Mouse (Mus musculus) small intestine, adult 2 months (tissue): ENCODE measurements around the gene Tceanc2. TPM values are rescaled to one million over a fixed set of nuclear protein-coding genes. Genes with fewer than 3 reads are reported as not detected.

Experiments
- H3K27ac ChIP-seq: fragments of 200-500 bp; 2 replicates; pipeline ENCODE4 v1.5.1; 2012; ENCODE audit warnings: low read depth, low read length, control low read depth, inconsistent platforms; ENCODE audit not compliant: insufficient read depth
- H3K27me3 ChIP-seq: fragments of 200-500 bp; 2 replicates; pipeline ENCODE4 v1.6.1; 2012; ENCODE audit warnings: mild to moderate bottlenecking, moderate library complexity, low read length, inconsistent platforms; ENCODE audit not compliant: control insufficient read depth, insufficient read depth
- H3K36me3 ChIP-seq: fragments of 200-500 bp; 2 replicates; pipeline ENCODE4 v1.6.1; 2012; ENCODE audit warnings: mild to moderate bottlenecking, low read length, control low read depth, inconsistent platforms; ENCODE audit not compliant: control insufficient read depth, insufficient read depth
- H3K4me1 ChIP-seq: fragments of 200-500 bp; 2 replicates; pipeline ENCODE4 v1.6.1; 2012; ENCODE audit warnings: low read length, inconsistent platforms, mixed read lengths; ENCODE audit not compliant: control insufficient read depth, insufficient read depth, insufficient read length
- H3K4me3 ChIP-seq: fragments of 200-500 bp; 2 replicates; pipeline ENCODE4 v1.5.1; 2012; ENCODE audit warnings: low read depth, mild to moderate bottlenecking, control low read depth, inconsistent platforms, low read length, moderate library complexity
- CTCF ChIP-seq: fragments of 200-500 bp; IDR thresholded peaks from 2 replicates; pipeline ENCODE4 v1.5.1; 2012; ENCODE audit warnings: low read depth, mild to moderate bottlenecking, control low read depth, inconsistent platforms, low read length, moderate library complexity, mixed read lengths; ENCODE audit not compliant: insufficient replicate concordance, insufficient read length; ENCODE audit errors: extremely low read depth
- POLR2A ChIP-seq: fragments of 200-500 bp; IDR thresholded peaks from 2 replicates; pipeline ENCODE4 v1.6.1; 2012; ENCODE audit warnings: low read depth, mild to moderate bottlenecking, control low read depth, inconsistent platforms, low read length, moderate library complexity
- WGBS: fragments of 180-500 bp; shearing (Covaris S2); methylation state at CpG from one replicate; pipeline ENCODE4 v1.1.7; 2018; 5-methylcytosine and 5-hydroxymethylcytosine counted together
- polyA plus RNA-seq: library from polyadenylated mRNA; depleted of rRNA; stranded (reverse); fragments of >200 nt; gene quantifications from 2 replicates; pipeline ENCODE4 v1.2.3, GENCODE M21; 2012

The Tceanc2 gene
- polyA plus RNA-seq, 1 experiment = 4.8 TPM

DNA sequence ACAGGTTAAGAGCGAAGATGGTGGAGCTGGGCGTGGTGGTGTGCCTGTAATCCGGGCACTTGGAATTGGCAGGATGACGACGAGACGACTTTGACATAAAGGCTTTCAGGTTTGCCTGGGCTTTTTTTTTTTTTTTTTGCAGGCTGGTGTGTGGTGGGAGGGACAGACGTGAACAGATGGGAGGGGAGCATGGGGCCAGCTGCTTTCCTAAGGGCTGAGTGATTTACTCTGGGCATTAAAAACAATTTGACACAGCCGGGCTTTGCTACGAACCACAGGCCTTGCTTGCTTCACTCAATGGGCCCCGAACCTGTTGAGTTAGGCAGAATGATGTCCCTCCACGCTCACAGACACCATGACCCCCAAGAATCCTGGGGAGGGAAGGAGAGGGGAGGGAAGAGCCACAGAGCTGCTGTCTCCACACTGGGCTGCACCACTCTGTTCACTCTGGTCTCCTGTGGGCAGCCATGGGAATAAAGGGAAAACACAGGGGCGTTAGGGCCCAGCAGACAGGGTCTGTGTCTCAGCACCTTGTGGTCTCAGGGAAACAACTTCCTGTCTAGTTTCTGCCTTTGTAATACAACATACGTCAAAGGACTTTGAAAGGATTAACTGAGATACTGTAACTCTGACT lies 51.9 kb downstream of the Tceanc2 start:
- TF ChIP-seq CTCF = no peak
- no peak for TF ChIP-seq POLR2A
- Histone ChIP-seq H3K4me1 (no peaks in the 10 kb centered on the region; the same call in none of the 2 replicates), H3K36me3 (no peaks in the 10 kb centered on the region), H3K27me3 (no peaks in the 10 kb centered on the region), H3K4me3 (no peak overlapping the region), H3K27ac (no peak overlapping the region)
- 75% methylated on average over 13 of the region's 13 CpGs for WGBS

DNA sequence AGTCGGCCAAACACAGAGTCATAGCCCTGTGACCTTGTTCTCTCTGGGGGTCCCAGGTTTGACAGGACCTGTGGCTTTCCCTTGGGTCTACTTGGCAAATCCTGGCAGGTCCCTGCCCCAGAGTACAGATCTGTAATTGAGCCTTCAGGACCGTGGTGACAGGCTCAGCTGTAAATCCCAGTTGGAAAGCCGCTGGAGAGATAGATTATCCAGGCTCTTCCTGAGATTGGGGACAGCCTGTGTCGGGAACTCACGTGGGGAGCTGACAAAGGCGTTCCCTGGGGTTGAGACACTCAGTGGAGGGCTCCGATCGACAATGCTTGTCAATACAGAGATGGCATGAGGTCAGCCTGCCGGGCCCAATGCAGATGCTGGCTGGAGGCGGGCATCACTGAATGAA lies 52.5 kb downstream of the Tceanc2 start:
- WGBS = 74% methylated on average over 10 of the region's 10 CpGs
- Histone ChIP-seq H3K36me3 (no peaks in the 10 kb centered on the region), H3K27ac (no peak overlapping the region), H3K27me3 (no peaks in the 10 kb centered on the region), H3K4me3 (no peak overlapping the region), H3K4me1 (no peaks in the 10 kb centered on the region; the same call in none of the 2 replicates)
- TF ChIP-seq POLR2A = no peak
- no peak for TF ChIP-seq CTCF

DNA sequence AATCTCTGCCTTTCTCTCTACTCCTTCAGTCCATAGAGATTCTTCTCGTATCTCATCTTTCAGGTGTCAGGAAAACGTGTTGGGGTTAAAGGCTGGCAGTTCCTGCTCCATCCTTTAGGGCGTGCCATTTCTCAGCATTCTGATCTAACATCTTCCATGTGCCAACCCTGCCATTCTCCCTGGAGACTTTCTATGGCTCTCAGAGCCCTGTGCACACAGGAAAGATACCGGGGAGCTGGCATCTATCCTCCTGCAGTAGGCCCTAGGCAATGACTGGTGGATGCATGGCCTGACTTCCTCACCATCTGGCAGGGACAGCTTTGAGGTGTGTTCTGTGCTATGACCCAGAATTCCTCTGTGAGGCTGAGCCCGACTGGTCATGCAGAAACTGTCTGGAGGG lies 53.8 kb downstream of the Tceanc2 start:
- WGBS = 49% methylated on average over 5 of the region's 5 CpGs
- no peaks in the 10 kb centered on the region for H3K36me3 ChIP-seq
- H3K27me3 ChIP-seq = no peaks in the 10 kb centered on the region
- H3K27ac ChIP-seq = no peak overlapping the region
- no peak overlapping the region for H3K4me3 ChIP-seq
- H3K4me1 ChIP-seq = peaks cover 3% of the 10 kb centered on the region
- TF ChIP-seq CTCF (no peak), POLR2A (no peak)

DNA sequence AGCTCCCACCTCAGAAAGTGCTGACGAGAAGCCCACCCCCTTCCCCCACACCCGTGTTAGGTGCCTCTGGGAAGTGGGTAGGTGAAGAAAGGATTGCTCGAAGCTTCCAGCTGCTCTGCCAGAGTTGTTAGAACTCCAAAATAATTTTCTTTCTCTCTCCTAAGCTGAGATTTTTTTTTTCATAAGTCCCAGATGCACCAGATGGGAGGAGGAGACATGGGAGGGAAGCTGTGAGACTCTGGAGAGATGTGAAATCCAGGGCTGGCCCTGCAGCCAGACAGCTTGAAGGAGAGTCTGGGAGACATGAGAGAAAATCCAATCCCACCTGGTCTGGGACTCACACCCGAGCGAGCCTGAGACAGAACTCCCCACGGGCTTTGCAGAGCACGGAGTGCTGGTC lies 54.5 kb downstream of the Tceanc2 start:
- H3K36me3 ChIP-seq = no peaks in the 10 kb centered on the region
- TF ChIP-seq CTCF = no peak
- TF ChIP-seq POLR2A = no peak
- 74% methylated on average over 7 of the region's 7 CpGs for WGBS
- H3K27ac ChIP-seq = no peak overlapping the region
- no peak overlapping the region for H3K4me3 ChIP-seq
- peaks cover 3% of the 10 kb centered on the region for H3K4me1 ChIP-seq
- no peaks in the 10 kb centered on the region for H3K27me3 ChIP-seq

DNA sequence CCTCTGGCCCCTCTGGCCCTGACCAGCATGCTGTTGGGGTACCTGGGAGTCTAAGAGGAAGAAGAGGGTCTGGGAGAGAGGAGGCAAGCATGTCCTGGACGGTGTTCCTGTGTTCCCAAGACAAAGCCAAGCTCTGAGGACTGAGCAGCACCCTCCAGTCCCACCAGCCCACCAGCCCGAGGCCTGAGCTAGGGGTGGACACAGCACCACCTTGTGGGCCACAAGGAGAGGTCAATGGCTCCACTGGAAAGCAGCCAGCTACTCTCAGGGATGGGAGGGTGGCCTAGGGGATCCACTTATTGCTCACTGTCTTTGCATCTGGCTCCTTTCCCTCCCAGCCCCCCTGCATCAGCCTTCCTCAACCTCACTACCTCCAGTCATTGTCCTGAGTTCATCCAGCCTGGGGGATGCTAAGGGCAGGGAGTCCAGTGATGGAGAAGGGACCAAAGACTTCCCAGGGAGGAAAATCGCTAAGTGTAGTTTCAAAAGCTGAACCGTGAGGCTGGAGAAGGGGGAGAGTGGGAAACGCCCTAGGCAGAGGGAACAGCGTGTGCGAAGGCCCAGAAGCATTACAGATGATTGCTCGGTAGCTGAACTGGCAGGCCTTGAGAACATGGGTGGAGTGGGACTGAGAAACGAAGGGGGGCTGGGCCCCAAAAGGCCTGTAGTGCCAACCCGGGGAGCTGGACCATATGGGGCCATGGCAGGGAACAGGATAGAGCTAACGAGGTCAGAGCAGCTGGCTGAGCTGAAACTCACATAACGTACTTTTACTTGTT lies 57.6 kb downstream of the Tceanc2 start:
- H3K27ac ChIP-seq = no peak overlapping the region
- H3K4me3 ChIP-seq = no peak overlapping the region
- TF ChIP-seq CTCF = no peak
- TF ChIP-seq POLR2A = no peak
- H3K36me3 ChIP-seq = no peaks in the 10 kb centered on the region
- no peaks in the 10 kb centered on the region for H3K27me3 ChIP-seq
- H3K4me1 ChIP-seq = peaks cover 3% of the 10 kb centered on the region; the same call in 1 of the 2 replicates
- 77% methylated on average over 12 of the region's 12 CpGs for WGBS

DNA sequence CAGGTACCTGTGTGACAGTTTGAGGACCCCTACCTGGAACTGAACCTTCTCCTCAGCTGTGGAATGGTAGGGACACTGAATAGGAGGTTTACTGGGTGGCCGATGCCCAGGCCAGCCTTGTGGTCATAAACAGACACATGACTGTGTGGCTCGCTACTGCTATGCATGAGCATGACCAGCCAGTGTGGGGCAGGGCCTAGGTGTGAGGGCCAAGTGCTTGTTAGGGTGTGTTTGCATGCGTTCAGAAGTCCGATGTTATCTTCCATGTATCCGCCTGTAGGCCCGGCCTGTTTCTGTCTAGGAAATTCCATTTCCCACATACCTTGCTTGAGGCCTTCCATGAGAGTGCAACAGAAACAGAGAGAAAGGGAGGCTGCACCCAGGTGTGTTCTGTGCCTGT lies 58.2 kb downstream of the Tceanc2 start:
- TF ChIP-seq CTCF = no peak
- TF ChIP-seq POLR2A = no peak
- H3K36me3 ChIP-seq = no peaks in the 10 kb centered on the region
- H3K27ac ChIP-seq = no peak overlapping the region
- no peak overlapping the region for H3K4me3 ChIP-seq
- 57% methylated on average over 6 of the region's 6 CpGs for whole genome bisulfite sequencing
- H3K27me3 ChIP-seq = no peaks in the 10 kb centered on the region
- peaks cover 3% of the 10 kb centered on the region; the same call in 1 of the 2 replicates for H3K4me1 ChIP-seq

DNA sequence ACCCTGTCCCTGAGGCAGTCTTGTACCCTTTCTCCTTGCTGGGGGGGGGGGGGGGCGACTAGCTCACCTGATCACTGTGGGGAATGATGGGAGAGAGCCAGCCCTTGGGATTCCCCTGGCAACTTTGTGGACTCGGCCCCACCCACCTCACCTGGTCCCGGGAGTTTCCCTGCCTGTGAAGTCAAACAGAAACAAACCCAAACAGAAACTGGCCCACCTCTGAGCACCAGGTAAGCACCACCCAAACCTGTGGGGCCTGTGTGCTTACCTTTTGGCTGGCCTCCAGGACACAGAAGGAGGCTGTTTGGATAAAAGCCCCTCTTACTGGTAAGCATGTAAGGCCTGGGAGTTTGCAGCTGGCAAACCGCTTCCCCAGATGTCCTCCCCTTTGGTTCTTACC lies 59.9 kb downstream of the Tceanc2 start:
- WGBS = 36% methylated on average over 4 of the region's 4 CpGs
- peaks cover 3% of the 10 kb centered on the region; the same call in 1 of the 2 replicates for H3K4me1 ChIP-seq

More for the DNA sequence above, 59.9 kb downstream of the Tceanc2 start:
- no peak for TF ChIP-seq POLR2A
- no peak for TF ChIP-seq CTCF
- H3K27ac ChIP-seq = no peak overlapping the region
- H3K27me3 ChIP-seq = no peaks in the 10 kb centered on the region
- H3K4me3 ChIP-seq = no peak overlapping the region
- no peaks in the 10 kb centered on the region for H3K36me3 ChIP-seq
